Mouse (Mus musculus): Measurements from ENCODE around the gene Gpr63. TPM values are rescaled to one million over a fixed set of nuclear protein-coding genes. Genes with fewer than 3 reads are reported as not detected.
"Not testable (repeated sequence)": the region's sequence is repeated elsewhere in the genome, so short reads cannot be mapped to it uniquely, and the experiment has no call there.

The Gpr63 gene
- polyA plus RNA-seq, 1 experiment from 2014 or later = 1.4 TPM

- no peaks in the 10 kb centered on the region for H3K9me3 ChIP-seq
- peaks cover 13% of the 10 kb centered on the region; the same call in 1 of the 2 replicates for H3K36me3 ChIP-seq
- no peak overlapping the region for H3K27ac ChIP-seq
- ATAC-seq (ENCODE audit: borderline replicate concordance, extremely low read depth, low FRiP score, low TSS enrichment) = no peak
- no peak overlapping the region for H3K4me2 ChIP-seq
- 88% methylated on average over 5 of the region's 5 CpGs for WGBS
- no peak overlapping the region for H3K9ac ChIP-seq
- H3K4me3 ChIP-seq = no peak overlapping the region
- no peaks in the 10 kb centered on the region for H3K27me3 ChIP-seq
- H3K4me1 ChIP-seq = no peaks in the 10 kb centered on the region
These were observed 45.6 kb downstream of the Gpr63 start for GRCm38 (mm10) chr4:25011780-25012179.

- H3K27ac ChIP-seq = no peak overlapping the region
- no peak overlapping the region for H3K4me2 ChIP-seq
- H3K27me3 ChIP-seq = no peaks in the 10 kb centered on the region
- peaks cover 4% of the 10 kb centered on the region; the same call in 1 of the 2 replicates for H3K36me3 ChIP-seq
- ATAC-seq (ENCODE audit: borderline replicate concordance, extremely low read depth, low FRiP score, low TSS enrichment) = no peak
- no peaks in the 10 kb centered on the region for H3K4me1 ChIP-seq
- H3K9me3 ChIP-seq = no peaks in the 10 kb centered on the region
- H3K4me3 ChIP-seq = no peak overlapping the region
- H3K9ac ChIP-seq = no peak overlapping the region
- 89% methylated on average over 3 of the region's 3 CpGs for WGBS
These were observed 46.5 kb downstream of the Gpr63 start for GRCm38 (mm10) chr4:25012726-25013125.

DNA sequence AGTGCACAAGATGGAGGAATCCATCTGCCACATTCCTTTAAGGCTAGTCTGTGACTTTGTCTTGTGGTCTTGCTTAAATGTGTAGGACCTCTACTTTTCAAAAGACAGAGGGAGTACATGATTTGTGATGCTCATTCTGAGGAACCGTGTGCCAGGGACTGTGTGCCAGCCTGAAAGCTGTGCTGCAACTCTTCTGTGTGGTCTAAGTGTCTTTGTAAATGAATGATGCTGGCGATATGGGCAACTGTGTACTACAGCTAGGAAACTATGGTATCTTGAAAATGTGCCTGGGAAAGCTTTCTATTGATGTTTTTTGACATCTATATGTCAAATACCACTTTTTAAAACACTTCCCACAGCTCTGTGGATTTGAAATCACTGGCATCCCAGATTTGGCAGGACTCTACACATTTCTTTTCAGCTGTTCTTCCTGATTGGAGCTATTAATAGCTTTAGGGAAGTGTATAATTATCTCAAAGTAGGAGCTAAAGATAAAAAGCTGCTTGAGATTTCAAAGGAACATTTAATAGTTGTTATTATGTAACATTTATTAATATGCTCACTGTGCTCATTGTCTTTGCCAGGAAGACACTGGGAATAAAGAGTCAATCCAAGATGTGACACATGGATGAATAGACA lies 48.9 kb downstream of the Gpr63 start:
- Histone ChIP-seq H3K4me1 (no peaks in the 10 kb centered on the region), H3K9me3 (no peaks in the 10 kb centered on the region), H3K36me3 (no peaks in the 10 kb centered on the region), H3K9ac (no peak overlapping the region), H3K4me3 (no peak overlapping the region), H3K27ac (no peak overlapping the region), H3K4me2 (no peak overlapping the region), H3K27me3 (no peaks in the 10 kb centered on the region)
- WGBS = 65% methylated on average over 2 of the region's 2 CpGs
- ATAC-seq (ENCODE audit: borderline replicate concordance, extremely low read depth, low FRiP score, low TSS enrichment) = no peak

DNA sequence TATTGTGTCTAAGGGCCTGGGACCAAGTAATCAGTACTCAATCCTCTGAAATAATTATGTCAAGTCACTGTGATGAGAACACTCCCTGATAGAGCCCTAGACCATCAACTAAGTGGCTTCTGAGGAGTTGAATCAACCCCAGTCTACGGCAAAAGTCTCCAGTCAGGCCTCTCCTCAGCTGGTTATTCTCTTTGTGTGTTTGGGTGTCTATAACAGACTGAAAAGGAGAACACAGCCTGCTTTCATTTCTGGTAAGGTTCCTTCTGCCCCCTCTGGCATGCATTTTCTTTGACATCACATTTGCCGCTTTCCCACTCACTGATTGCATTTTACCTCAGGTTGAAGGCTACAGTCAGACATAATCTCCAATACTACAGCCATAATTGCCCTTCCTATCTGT lies 62.0 kb downstream of the Gpr63 start:
- WGBS = 85% methylated on average over 2 of the region's 2 CpGs
- Histone ChIP-seq H3K4me2 (no peak overlapping the region), H3K4me1 (no peaks in the 10 kb centered on the region), H3K9me3 (no peaks in the 10 kb centered on the region), H3K27ac (no peak overlapping the region), H3K9ac (no peak overlapping the region), H3K27me3 (no peaks in the 10 kb centered on the region), H3K4me3 (no peak overlapping the region), H3K36me3 (no peaks in the 10 kb centered on the region)
- no peak for ATAC-seq (ENCODE audit: borderline replicate concordance, extremely low read depth, low FRiP score, low TSS enrichment)

DNA sequence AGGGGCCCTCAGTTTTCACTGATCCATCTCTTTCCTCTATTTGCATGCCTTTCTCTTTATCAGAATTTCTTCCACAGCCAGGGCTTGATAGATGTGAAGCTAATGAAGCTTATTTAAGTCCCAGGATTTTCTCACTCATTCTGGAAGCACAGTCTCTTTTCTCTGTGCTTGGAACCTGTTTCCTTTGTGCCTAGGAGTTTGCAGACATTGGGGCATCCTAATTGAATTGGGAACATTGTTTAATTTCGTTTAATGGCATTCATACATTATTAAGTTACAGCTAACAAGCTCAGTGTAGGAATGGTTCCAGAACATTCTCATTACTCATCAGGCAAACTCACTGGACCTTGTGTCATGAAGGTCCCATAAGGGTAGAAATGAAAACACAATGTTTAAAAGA lies 62.5 kb downstream of the Gpr63 start:
- no peaks in the 10 kb centered on the region for H3K36me3 ChIP-seq
- H3K27ac ChIP-seq = no peak overlapping the region
- WGBS = 70% methylated on average over 1 of the region's 1 CpGs
- no peak for ATAC-seq (ENCODE audit: borderline replicate concordance, extremely low read depth, low FRiP score, low TSS enrichment)
- no peaks in the 10 kb centered on the region for H3K4me1 ChIP-seq
- H3K9me3 ChIP-seq = no peaks in the 10 kb centered on the region
- H3K4me2 ChIP-seq = no peak overlapping the region
- H3K9ac ChIP-seq = no peak overlapping the region
- no peaks in the 10 kb centered on the region for H3K27me3 ChIP-seq
- H3K4me3 ChIP-seq = no peak overlapping the region

GRCm38 (mm10) chr4:25029875-25030274 lies 63.7 kb downstream of the Gpr63 start:
- ATAC-seq (ENCODE audit: borderline replicate concordance, extremely low read depth, low FRiP score, low TSS enrichment) = no peak
- Histone ChIP-seq H3K27ac (no peak overlapping the region), H3K4me1 (no peaks in the 10 kb centered on the region), H3K9ac (no peak overlapping the region), H3K4me3 (no peak overlapping the region), H3K36me3 (no peaks in the 10 kb centered on the region), H3K27me3 (no peaks in the 10 kb centered on the region), H3K9me3 (no peaks in the 10 kb centered on the region), H3K4me2 (no peak overlapping the region)
- 77% methylated on average over 4 of the region's 4 CpGs for WGBS

DNA sequence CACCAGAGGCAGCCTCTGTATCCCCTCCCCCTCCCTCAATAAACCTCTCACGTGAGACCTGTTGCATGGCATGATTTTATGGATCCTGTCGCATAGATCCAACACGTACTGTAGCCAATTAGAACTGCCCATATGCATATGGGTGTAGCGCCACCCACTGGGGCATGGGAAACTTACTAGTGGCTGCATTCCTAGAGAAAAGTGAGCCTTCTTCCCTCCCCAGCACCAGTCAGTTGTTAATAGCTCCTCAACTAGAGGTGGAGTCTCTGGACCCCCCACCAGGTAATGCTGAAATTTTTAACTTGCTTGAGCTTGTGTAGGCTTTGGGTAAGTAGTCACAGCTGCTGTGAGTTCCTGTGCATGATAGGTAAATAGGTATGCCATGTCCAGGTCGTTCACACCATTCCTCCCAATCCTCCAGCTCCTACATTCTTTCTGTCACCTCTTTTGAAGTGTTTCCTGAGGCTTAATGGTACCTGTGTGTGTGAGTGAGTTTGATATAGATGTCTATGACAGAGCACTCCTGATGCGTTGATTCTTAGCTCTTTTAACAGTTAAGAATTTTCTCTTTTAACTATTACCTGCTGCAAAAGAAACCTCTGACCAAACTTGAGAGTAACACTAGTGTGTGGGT lies 69.1 kb downstream of the Gpr63 start:
- H3K36me3 ChIP-seq = no peaks in the 10 kb centered on the region
- H3K9ac ChIP-seq = no peak overlapping the region
- no peak overlapping the region for H3K4me3 ChIP-seq
- H3K27ac ChIP-seq = peak overlapping the region; percentile 46
- no peak overlapping the region for H3K4me2 ChIP-seq
- peak; percentile 58; the same call in 1 of the 2 replicates for ATAC-seq (ENCODE audit: borderline replicate concordance, extremely low read depth, low FRiP score, low TSS enrichment)
- no peaks in the 10 kb centered on the region for H3K9me3 ChIP-seq
- no peaks in the 10 kb centered on the region for H3K27me3 ChIP-seq
- 0 out of 2 replicates have a peak, but pooled peaks cover 4% of the 10 kb centered on the region for H3K4me1 ChIP-seq
- 15% methylated on average over 6 of the region's 6 CpGs for WGBS

DNA sequence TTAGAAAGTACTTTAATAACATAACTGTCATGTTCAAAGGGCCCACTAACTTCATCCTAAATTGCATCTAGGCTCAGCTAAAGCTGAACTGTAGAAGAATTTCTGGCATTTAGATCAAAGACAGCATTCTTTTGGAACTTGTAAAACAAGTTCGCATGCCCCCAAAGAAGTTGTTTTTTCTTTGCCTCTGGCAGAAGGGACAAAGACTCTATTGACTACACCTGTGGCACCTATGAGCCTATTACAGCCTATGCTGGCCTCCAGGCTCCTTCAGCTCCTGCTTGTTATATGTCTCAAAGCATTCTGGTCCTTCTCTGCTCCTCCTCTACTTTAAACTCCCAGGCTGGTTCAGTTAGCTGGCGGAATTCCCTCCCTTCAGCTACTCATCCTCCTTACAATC lies 69.6 kb downstream of the Gpr63 start:
- no peak overlapping the region for H3K27ac ChIP-seq
- H3K36me3 ChIP-seq = no peaks in the 10 kb centered on the region
- WGBS = 39% methylated on average over 2 of the region's 2 CpGs
- no peaks in the 10 kb centered on the region for H3K27me3 ChIP-seq
- H3K4me2 ChIP-seq = peak overlapping the region; percentile 26; the same call in 1 of the 2 replicates
- H3K9ac ChIP-seq = no peak overlapping the region
- ATAC-seq (ENCODE audit: borderline replicate concordance, extremely low read depth, low FRiP score, low TSS enrichment) = peak; percentile 74
- H3K9me3 ChIP-seq = no peaks in the 10 kb centered on the region
- H3K4me3 ChIP-seq = no peak overlapping the region
- 0 out of 2 replicates have a peak, but pooled peaks cover 4% of the 10 kb centered on the region for H3K4me1 ChIP-seq

- no peak overlapping the region for H3K4me2 ChIP-seq
- 58% methylated on average over 2 of the region's 2 CpGs for WGBS
- H3K4me1 ChIP-seq = 0 out of 2 replicates have a peak, but pooled peaks cover 4% of the 10 kb centered on the region
- H3K27ac ChIP-seq = no peak overlapping the region
- H3K36me3 ChIP-seq = no peaks in the 10 kb centered on the region
- H3K27me3 ChIP-seq = no peaks in the 10 kb centered on the region
- no peaks in the 10 kb centered on the region for H3K9me3 ChIP-seq
- no peak overlapping the region for H3K4me3 ChIP-seq
- 0 out of 2 replicates have a peak, but pooled peaks have one; percentile 52 for ATAC-seq (ENCODE audit: borderline replicate concordance, extremely low read depth, low FRiP score, low TSS enrichment)
- no peak overlapping the region for H3K9ac ChIP-seq
These were observed 71.1 kb downstream of the Gpr63 start for GRCm38 (mm10) chr4:25037260-25037659.

DNA sequence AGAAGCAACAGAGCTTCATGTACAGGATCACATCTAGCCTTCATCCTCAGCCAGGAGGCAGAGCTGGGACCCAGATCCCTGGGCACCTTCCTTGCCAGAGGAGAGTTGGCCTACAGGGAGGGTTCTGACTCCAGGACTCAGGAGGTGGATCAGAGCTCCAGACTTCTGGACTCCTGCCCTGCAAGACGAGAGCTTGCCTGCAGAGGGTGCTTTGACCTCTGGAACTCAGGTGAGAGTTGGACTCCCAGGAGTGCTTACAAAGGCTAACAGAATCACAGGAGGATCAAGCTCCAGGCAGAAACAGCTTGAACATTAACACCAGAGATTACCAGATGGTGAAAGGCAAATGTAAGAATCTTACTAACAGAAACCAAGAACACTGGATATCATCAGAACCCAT lies 89.3 kb downstream of the Gpr63 start:
- not testable (repeated sequence) for H3K27me3 ChIP-seq; H3K27ac ChIP-seq; H3K4me3 ChIP-seq; H3K4me2 ChIP-seq; H3K36me3 ChIP-seq; H3K9ac ChIP-seq; H3K9me3 ChIP-seq; H3K4me1 ChIP-seq; ATAC-seq (ENCODE audit: borderline replicate concordance, extremely low read depth, low FRiP score, low TSS enrichment)
- WGBS = 64% methylated on average over 1 of the region's 1 CpGs

All from lung, embryonic 15.5 days (tissue).